Mouse (Mus musculus) kidney, adult 2 months (tissue): Measurements from ENCODE around the gene Cyp26b1. TPM values are rescaled to one million over a fixed set of nuclear protein-coding genes. Genes with fewer than 3 reads are reported as not detected.

ENCODE experiments used
- DNase-seq: peaks from one replicate; pipeline ENCODE4 v3.0.0; 2021
- H3K27ac ChIP-seq: fragments of 200-500 bp; 2 replicates; pipeline ENCODE4 v1.5.1; 2012; ENCODE audit warnings: low read depth, low read length, control low read depth, inconsistent platforms; ENCODE audit not compliant: insufficient read depth
- H3K27me3 ChIP-seq: fragments of 200-500 bp; replicated peaks from 2 replicates; pipeline ENCODE4 v1.6.1; 2012; ENCODE audit warnings: mild to moderate bottlenecking, moderate library complexity, low read length, inconsistent platforms; ENCODE audit not compliant: control insufficient read depth, insufficient read depth
- H3K36me3 ChIP-seq: fragments of 200-500 bp; 2 replicates; pipeline ENCODE4 v1.6.1; 2012; ENCODE audit warnings: mild to moderate bottlenecking, moderate library complexity, low read length, inconsistent platforms; ENCODE audit not compliant: control insufficient read depth, insufficient read depth
- H3K4me1 ChIP-seq: fragments of 200-500 bp; 2 replicates; pipeline ENCODE4 v1.6.1; 2011; ENCODE audit warnings: low read length; ENCODE audit not compliant: control insufficient read depth, insufficient read depth
- H3K4me3 ChIP-seq: fragments of 200-500 bp; 2 replicates; pipeline ENCODE4 v1.5.1; 2011; ENCODE audit warnings: mild to moderate bottlenecking, low read depth, low read length, control low read depth; ENCODE audit not compliant: insufficient read depth
- CTCF ChIP-seq: fragments of 200-500 bp; conservative IDR thresholded peaks from 2 replicates; pipeline ENCODE4 v1.5.1; 2011; ENCODE audit warnings: low read depth, mild to moderate bottlenecking, control low read depth, low read length, moderate library complexity, mixed read lengths; ENCODE audit not compliant: insufficient read depth, insufficient read length
- POLR2A ChIP-seq: fragments of 200-500 bp; IDR thresholded peaks from one replicate; pipeline ENCODE4 v1.6.1; 2011; ENCODE audit warnings: low read depth, low read length, control low read depth
- WGBS: fragments of 180-500 bp; shearing (Covaris S2); methylation state at CpG from one replicate; pipeline ENCODE4 v1.1.7; 2018; 5-methylcytosine and 5-hydroxymethylcytosine counted together
- polyA plus RNA-seq: library from polyadenylated mRNA; depleted of rRNA; stranded (reverse); fragments of >200 nt; gene quantifications from 2 replicates; pipeline ENCODE4 v1.2.3, GENCODE M21; 2012

Cyp26b1 gene
- polyA plus RNA-seq, 1 experiment = 2.0 TPM

GRCm38 (mm10) chr6:84598725-84599124 lies 5.0 kb upstream of the Cyp26b1 start:
- TF ChIP-seq POLR2A (no peak), CTCF (no peak)
- Histone ChIP-seq H3K4me1 (no peaks in the 10 kb centered on the region), H3K27me3 (no peaks in the 10 kb centered on the region), H3K27ac (no peak overlapping the region), H3K4me3 (no peak overlapping the region), H3K36me3 (no peaks in the 10 kb centered on the region)
- WGBS = 74% methylated on average over 3 of the region's 3 CpGs
- no peak for DNase-seq

- Histone ChIP-seq H3K27me3 (no peaks in the 10 kb centered on the region), H3K36me3 (no peaks in the 10 kb centered on the region), H3K27ac (no peak overlapping the region), H3K4me3 (no peak overlapping the region), H3K4me1 (peaks cover 8% of the 10 kb centered on the region)
- 83% methylated on average over 3 of the region's 3 CpGs for WGBS
- TF ChIP-seq POLR2A (no peak), CTCF (no peak)
- DNase-seq = no peak
Observed at GRCm38 (mm10) chr6:84594626-84595025, 918 bp upstream of the Cyp26b1 start.

- 37% methylated on average over 6 of the region's 6 CpGs for WGBS
- peak; percentile 82 for DNase-seq
- TF ChIP-seq CTCF (no peak), POLR2A (no peak)
- Histone ChIP-seq H3K4me3 (no peak overlapping the region), H3K27ac (no peak overlapping the region), H3K4me1 (peaks cover 8% of the 10 kb centered on the region), H3K36me3 (no peaks in the 10 kb centered on the region), H3K27me3 (peaks cover 4% of the 10 kb centered on the region)
Observed at GRCm38 (mm10) chr6:84590961-84591745, 2.6 kb downstream of the Cyp26b1 start.

GRCm38 (mm10) chr6:84589742-84590686 lies 3.7 kb downstream of the Cyp26b1 start:
- 6% methylated on average over 39 of the region's 39 CpGs for WGBS
- peak; percentile 87 for DNase-seq
- H3K36me3 ChIP-seq = no peaks in the 10 kb centered on the region
- TF ChIP-seq CTCF = peak; percentile 85
- TF ChIP-seq POLR2A = no peak
- no peak overlapping the region for H3K4me3 ChIP-seq
- no peak overlapping the region for H3K27ac ChIP-seq
- H3K4me1 ChIP-seq = peaks cover 8% of the 10 kb centered on the region
- peaks cover 8% of the 10 kb centered on the region for H3K27me3 ChIP-seq

- WGBS = 3% methylated on average over 54 of the region's 54 CpGs
- H3K4me1 ChIP-seq = peaks cover 8% of the 10 kb centered on the region
Observed at GRCm38 (mm10) chr6:84588895-84589652, 4.6 kb downstream of the Cyp26b1 start.

GRCm38 (mm10) chr6:84588221-84588894 lies 5.3 kb downstream of the Cyp26b1 start:
- 1% methylated on average over 41 of the region's 41 CpGs for WGBS
- Histone ChIP-seq H3K4me1 (peaks cover 8% of the 10 kb centered on the region), H3K27me3 (peaks cover 9% of the 10 kb centered on the region), H3K36me3 (no peaks in the 10 kb centered on the region), H3K27ac (no peak overlapping the region), H3K4me3 (peak overlapping the region; percentile 57)
- DNase-seq = no peak
- no peak for TF ChIP-seq POLR2A

More at GRCm38 (mm10) chr6:84588895-84589652, 4.6 kb downstream of the Cyp26b1 start:
- no peaks in the 10 kb centered on the region for H3K36me3 ChIP-seq
- peak overlapping the region; percentile 57 for H3K4me3 ChIP-seq
- no peak overlapping the region for H3K27ac ChIP-seq
- peaks cover 9% of the 10 kb centered on the region for H3K27me3 ChIP-seq
- peak; percentile 60 for DNase-seq
- no peak for TF ChIP-seq CTCF
